10 mouse cellular contexts compared by ENCODE assay signal in the genomic region with DNA sequence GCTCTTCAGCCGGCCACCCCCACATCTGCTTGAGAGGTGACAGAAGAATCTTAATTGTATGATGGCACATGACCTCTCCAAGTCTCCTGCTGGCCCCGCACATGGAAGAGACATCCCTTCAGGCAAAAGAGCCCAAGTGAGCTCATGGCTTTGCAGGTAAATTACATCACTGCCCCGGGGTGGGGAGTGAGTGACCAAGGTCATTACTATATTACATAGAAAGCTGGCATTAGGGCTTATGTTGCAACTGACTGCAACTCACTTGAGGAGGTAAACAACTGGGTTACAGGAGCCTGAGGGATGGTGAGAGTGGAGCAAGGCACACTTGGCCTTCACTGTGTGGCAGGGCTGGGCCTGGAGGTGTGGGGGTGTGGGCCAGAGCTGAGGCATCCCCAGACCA. TPM values are rescaled to one million over a fixed set of nuclear protein-coding genes. Genes with fewer than 3 reads are reported as not detected.
"Had no signal": no experiment of that assay in that cellular context is flagged by ENCODE, and none has a peak within 500 bp of the region (broad histone marks: within the 10 kb centered on the region; RNA-seq: fewer than 3 reads in every experiment).

No protein-coding gene starts in this region.

- H3K27ac ChIP-seq: liver, embryonic 15.5 days; lung, embryonic 15.5 days; macrophage; midbrain, embryonic 10.5 days; midbrain, embryonic 12.5 days; midbrain, embryonic 15.5 days; neural tube, embryonic 12.5 days had no signal

- H3K4me3 ChIP-seq: liver, embryonic 15.5 days; lung, embryonic 15.5 days; midbrain, embryonic 10.5 days; midbrain, embryonic 12.5 days; midbrain, embryonic 15.5 days; neural tube, embryonic 12.5 days had no signal

- H3K9me3 ChIP-seq: liver, embryonic 15.5 days; lung, embryonic 15.5 days; midbrain, embryonic 10.5 days; midbrain, embryonic 12.5 days; midbrain, embryonic 15.5 days; neural tube, embryonic 12.5 days had no signal

- H3K9ac ChIP-seq: liver, embryonic 15.5 days; liver, postnatal 0 days; lung, embryonic 15.5 days; midbrain, embryonic 12.5 days; midbrain, embryonic 15.5 days; neural tube, embryonic 12.5 days had no signal

- ATAC-seq: midbrain, embryonic 15.5 days had no signal

- H3K4me1 ChIP-seq: liver, embryonic 15.5 days; lung, embryonic 15.5 days; midbrain, embryonic 10.5 days; neural tube, embryonic 12.5 days had no signal

- H3K4me2 ChIP-seq: liver, embryonic 15.5 days; lung, embryonic 15.5 days; midbrain, embryonic 12.5 days; midbrain, embryonic 15.5 days; neural tube, embryonic 12.5 days had no signal

- H3K27me3 ChIP-seq: liver, embryonic 15.5 days; lung, embryonic 15.5 days; midbrain, embryonic 12.5 days; midbrain, embryonic 15.5 days; neural tube, embryonic 12.5 days had no signal

RNA-seq across cellular contexts. Expression of gene Gpx3, which starts 26.0 kb away (rescaled TPM):
- total RNA-seq: megakaryocyte-erythroid progenitor cell, adult 5-6 weeks; neutrophil, adult 5-6 weeks had no signal
